Mouse (Mus musculus) adrenal gland, postnatal 10 days (tissue): ENCODE data around the gene Abhd4. TPM values are rescaled to one million over a fixed set of nuclear protein-coding genes. Genes with fewer than 3 reads are reported as not detected.

Experiments used
- DNase-seq: peaks from one replicate; pipeline ENCODE4 v3.0.0; 2021; ENCODE audit warnings: mixed read lengths
- total RNA-seq, 2 experiments: library from RNA; stranded (reverse); gene quantifications; 2 replicates each; pipeline ENCODE4 v1.2.3; 2021

Gene Abhd4
- total RNA-seq, 2 experiments from 2014 or later: 206 to 229 TPM

GRCm38 (mm10) chr14:54236881-54237280 lies 17.1 kb upstream of the Abhd4 start:
- no peak for DNase-seq

DNA sequence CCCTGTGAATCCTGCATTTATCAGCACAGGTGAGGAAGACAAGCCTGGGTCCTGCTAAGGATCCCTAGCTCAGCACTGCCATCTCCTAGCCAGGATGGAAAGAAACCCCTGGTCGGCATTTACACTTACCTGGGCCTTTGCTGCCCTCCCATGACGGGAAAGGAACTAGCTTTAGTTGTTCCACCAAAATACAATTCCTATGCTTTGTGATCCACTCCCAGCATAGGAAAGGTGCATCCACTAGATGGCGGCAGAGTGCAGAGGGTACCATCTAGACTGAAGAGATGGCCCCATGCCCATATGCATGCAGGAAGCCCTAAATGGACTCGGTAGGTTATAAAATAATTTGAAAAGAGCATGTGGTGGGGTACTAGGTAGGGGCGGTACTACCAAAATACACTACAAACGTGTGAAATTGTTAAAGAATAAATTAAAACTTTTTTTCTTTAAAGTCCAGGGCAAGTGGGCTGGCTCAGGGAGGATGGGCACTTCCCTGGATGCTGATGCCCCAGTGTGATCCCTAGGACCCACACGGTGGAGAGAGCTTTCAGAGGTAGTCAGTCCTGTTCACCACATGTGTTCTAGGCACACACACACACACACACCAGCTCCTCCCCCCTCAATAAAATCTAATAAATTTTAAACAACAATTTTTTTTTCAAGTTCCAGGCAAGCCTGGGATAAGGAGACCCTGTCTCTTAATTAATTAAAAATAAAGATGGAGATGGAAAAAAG lies 14.8 kb upstream of the Abhd4 start:
- peak; percentile 93 for DNase-seq

DNA sequence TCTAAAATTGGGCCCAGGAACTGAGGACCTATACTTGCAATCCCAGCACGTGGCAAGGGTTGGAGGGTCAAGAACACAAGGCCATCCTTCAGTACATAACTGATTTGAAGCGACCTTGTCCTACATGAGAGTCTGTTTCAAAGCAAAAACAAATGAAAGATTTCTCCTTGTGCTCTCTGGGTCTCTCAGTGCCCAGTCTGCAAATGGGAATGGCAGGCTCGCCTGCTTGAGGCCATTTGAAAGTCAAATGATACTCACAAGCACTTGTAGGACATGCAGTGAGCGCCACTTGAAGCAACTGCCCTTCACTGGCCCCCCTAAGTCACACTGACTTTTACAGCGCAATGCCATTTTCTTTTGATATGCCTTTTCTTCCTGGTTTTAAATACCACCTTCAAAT lies 13.4 kb upstream of the Abhd4 start:
- DNase-seq: no peak

DNA sequence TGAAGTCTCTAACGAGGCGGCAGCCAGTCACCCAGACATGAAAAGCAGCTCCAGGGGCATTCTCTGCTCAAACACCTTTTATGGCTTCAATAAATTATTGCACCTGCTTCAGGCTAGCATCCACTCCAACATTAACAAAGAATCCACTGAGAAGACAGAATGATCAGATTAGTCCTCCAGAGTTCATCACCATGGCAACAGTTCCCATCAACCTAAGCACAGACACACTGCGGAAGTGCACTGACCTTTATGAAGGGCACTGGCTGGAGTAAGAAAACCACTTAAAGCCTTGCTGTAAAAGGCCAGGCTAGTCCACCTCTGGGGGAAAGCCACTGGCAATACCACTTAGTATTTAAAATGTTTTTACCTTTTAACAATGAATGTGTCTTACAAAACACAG lies 9.8 kb upstream of the Abhd4 start:
- DNase-seq: no peak

- DNase-seq: no peak
Observed at GRCm38 (mm10) chr14:54246232-54246631, 7.8 kb upstream of the Abhd4 start.

DNA sequence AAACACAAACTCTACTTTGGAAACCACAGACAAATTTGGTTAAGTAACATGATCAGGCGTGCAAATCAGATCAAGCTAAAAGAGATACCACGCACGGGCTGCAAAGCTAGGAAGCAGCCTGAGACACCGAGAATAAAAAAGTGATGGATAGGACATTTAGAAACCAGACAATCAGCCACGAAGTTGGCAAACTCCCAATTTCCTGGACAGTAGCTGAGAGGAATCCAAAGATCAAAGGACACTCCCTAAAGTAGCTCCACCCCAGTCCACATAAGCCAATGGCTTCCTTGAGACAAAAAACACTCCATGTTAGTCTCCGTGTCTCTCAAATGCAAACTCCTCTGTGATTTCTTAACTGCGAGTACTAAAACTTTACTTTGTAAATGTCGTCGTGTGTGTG lies 4.7 kb upstream of the Abhd4 start:
- peak; percentile 70 for DNase-seq

DNA sequence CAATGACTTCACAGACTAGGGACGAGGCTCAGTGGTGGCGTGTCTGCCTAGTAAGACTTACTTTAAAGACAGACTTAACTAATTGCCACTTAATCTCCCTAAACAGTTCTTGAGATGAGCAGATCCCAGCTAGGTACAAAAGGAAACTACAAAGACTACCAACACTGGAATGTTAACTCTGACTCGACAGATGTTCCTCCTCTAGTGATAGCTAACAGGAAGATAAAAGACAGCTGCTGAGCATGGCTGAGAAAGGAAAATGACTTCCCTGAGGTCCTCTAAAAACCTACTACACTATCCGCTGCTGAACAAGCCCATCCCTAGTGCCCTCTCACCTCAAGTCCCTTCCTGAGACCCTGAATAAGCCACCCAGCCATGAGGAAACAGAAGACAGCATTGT lies 3.9 kb upstream of the Abhd4 start:
- DNase-seq: no peak

DNA sequence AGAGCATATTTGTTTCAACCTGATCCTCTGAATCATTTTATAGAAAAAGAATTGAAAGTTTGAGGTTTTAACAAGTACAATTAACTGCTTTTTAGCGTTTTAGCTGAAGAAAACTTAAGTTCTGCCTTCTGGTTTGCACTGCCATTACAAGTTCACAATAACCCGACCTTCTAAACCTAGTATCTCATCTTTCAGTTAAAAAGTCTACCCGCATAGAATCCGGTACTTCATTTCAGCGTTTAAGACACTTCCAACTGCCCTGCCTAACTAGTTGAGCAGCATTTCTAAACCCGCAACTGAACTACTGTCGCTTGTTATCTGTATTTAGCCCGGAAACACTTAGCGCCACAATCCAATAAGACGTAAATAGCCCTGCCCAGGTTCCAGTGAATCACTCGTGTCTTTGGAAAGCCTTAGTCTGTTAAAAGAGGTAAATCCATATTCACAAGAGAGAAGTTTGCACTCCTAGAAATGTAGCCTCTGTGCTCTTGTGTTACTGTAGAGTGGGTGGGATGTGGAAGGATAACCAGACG lies 748 bp downstream of the Abhd4 start:
- no peak for DNase-seq

GRCm38 (mm10) chr14:54258131-54258670 lies 4.2 kb downstream of the Abhd4 start:
- no peak for DNase-seq

DNA sequence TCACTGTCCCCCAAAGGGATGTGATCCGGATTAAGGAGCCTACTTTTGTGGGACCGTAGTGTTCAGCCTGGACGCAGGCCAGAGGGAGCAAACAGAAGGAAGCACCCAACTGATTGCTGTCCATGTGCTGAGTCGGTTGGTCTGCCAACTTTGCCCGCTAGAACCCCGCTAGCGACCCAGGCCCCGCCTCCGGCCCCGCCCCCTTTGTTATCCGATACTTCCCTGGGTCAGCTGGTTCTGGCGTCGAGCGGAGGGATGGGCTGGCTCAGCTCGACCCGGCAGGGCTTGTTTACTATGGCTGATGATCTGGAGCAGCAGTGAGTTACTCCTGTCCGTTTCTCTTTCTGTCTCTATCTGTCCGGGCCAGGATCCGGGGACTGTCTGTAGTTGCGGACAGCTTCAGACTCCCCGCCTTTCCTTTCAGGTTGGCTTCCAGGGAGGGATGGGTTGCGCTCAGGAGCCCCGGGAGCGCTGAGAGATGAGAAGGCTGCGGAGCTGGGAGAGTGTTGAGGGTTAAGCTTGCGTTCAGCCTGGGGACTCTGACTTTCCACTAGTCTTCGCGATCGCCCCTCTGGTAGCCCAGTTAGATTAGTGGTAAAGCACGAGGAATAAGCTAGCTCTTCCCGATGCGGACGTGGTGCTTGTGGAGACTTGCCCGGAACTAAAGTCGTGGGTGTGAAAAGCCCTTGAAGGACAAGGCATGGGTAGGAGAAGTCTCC lies 5.2 kb downstream of the Abhd4 start:
- DNase-seq: peak; percentile 99

- DNase-seq: no peak
Observed at GRCm38 (mm10) chr14:54259722-54260085, 5.7 kb downstream of the Abhd4 start.

GRCm38 (mm10) chr14:54260196-54260595 lies 6.2 kb downstream of the Abhd4 start:
- peak; percentile 72 for DNase-seq

DNA sequence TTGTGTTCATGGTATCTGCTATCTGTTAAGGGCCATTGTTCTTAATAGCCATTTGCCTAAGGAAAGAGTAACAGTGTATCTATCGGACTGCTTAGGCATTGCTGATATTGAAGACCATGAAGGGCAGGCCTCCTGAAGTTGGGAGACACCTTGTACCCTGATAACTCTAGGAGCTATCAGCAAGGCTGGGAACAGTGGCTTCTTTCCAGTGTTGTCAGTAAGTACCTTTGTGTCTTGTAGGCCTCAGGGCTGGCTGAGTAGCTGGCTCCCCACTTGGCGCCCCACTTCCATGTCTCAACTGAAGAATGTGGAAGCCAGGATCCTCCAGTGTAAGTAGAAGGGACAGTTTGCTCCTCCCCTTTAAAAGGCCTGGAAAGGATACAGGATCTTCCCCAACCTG lies 7.4 kb downstream of the Abhd4 start:
- no peak for DNase-seq

DNA sequence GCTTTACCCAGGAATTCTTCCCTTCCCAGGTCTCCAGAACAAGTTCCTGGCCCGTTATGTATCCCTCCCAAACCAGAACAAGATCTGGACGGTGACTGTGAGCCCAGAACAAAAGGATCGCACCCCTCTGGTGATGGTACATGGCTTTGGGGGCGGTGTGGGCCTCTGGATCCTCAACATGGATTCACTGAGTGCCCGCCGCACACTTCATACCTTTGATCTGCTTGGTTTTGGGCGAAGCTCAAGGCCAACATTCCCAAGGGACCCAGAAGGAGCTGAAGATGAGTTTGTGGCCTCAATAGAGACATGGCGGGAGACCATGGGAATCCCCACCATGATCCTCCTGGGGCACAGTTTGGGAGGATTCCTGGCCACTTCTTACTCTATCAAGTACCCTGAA lies 8.6 kb downstream of the Abhd4 start:
- DNase-seq: no peak

DNA sequence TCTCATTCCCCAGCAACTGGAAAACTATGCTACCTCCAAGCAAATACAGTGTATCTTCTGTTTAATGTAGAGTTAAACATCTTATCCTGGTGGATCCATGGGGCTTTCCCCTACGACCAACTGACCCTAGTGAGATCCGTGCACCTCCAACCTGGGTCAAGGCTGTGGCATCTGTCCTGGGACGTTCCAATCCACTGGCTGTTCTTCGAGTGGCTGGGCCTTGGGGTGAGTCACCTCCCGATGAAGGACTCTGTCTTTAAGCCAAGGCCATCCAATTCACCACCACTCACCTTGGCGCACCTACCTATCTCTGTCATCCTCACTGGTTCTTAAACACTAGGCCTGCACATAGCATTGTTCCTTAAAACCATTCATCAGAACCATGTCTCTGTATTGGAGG lies 9.1 kb downstream of the Abhd4 start:
- no peak for DNase-seq

DNA sequence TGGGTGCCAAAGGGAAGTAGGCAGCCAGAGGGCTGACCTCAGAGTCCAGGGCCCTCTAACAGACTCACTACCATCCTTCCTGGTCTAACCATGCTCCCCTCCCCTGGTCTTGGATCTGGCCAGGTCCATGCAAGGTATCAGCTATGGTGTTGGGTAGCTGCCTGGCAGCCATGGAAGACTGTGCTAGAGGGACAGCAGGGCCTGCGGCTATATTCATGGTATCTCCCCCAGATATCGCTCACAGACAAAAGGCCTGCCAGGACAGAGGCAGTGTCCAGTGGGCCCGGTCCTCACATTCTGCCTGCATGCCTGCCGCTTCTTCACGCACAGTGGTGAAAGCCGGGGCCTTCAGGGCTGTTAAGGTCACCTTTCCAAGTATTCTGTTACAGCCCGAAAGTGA lies 10.2 kb downstream of the Abhd4 start:
- no peak for DNase-seq

DNA sequence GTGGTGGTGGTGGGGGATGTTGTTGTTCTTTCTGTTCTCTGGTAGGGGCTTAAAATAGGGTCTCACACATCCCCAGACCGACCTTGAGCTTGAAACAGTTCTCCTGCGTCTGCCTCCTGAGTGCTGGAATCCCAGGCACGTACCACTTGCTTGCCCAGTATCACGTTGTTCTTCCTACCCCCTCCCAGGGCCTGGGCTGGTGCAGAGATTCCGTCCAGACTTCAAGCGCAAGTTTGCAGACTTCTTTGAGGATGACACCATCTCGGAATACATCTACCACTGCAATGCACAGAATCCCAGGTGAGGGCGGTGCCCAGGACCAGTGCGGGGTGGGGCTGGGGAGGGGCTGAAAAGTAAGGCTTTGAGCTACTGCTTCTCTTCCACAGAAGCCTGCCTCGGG lies 11.1 kb downstream of the Abhd4 start:
- DNase-seq: no peak

DNA sequence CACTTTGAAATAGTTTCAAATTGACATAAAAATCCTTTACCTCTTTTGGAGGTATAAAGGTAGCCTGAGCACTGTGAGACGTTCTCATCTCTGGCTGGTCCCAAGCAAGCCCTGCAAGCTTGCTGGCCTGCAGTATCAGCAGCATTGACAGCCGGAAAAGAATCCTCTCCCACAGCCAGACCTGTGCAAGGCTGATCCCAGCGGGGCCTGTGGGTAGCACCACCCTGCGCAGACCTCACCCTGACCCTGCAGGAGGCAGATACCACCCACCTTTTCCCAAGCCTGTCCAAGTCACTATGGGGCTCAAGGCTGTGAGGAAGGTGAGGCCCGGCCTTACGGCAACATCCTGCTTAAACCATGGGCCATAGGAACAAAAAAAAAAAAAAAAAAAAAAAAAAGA lies 12.0 kb downstream of the Abhd4 start:
- DNase-seq: no peak

GRCm38 (mm10) chr14:54267966-54268365 lies 14.0 kb downstream of the Abhd4 start:
- no peak for DNase-seq

DNA sequence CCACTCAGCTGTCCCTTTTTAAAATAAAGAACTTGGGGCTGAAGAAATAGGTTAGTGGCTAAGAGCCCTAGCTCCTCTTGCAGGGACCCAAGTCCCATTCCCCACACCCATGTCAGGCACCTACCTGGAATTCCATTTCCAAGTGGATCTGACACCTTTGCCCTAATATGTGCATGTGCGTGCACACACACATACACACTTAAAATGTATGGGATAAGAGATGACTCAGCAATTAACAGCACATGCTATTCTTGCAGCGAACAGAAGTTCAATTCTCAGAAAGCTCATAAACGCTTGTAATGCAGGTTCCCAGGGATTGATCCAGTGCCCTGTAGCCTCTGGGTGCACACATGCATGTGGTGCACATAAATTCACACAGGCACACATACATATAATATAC lies 15.6 kb downstream of the Abhd4 start:
- no peak for DNase-seq

DNA sequence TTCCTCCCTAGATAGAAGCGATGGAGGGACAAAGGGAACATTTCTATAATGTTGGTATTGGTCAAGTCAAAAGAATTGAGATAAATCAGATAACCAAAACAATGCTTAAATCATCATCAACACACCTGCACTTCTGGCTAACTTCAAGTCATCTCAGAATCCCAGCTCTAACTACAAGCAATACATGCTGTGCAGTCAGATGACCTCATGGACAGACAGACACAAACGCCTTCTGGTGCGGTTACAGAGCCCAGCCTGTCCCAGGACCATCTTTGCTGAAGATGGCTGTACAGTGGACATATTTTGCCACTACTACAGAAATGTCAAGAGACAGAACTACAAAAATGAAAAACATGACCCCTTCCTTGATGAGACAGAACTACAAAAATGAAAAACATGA lies 16.4 kb downstream of the Abhd4 start:
- DNase-seq: no peak

GRCm38 (mm10) chr14:54271976-54272606 lies 18.1 kb downstream of the Abhd4 start:
- DNase-seq: no peak

DNA sequence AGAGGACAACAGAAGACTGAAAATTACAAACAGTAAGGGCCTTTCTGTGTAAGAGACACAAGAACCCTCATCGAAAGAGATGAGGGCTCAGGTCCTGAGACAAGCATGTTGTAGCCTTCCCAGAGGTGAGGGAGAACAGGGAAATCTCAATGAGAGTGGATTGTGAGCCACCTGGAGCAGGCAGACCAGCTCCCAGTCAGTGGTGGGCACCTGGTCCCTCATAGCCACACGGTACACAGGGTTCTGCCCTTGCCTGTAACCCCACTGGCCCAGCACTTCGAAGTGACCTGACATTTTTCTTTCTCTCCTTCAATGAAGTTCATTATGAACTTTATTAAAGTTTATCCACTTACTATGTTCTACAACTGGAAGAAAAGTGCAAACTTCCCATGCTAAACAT lies 18.7 kb downstream of the Abhd4 start:
- DNase-seq: no peak
